Comparison of ENCODE assay signal across 11 mouse cellular contexts in the genomic region with DNA sequence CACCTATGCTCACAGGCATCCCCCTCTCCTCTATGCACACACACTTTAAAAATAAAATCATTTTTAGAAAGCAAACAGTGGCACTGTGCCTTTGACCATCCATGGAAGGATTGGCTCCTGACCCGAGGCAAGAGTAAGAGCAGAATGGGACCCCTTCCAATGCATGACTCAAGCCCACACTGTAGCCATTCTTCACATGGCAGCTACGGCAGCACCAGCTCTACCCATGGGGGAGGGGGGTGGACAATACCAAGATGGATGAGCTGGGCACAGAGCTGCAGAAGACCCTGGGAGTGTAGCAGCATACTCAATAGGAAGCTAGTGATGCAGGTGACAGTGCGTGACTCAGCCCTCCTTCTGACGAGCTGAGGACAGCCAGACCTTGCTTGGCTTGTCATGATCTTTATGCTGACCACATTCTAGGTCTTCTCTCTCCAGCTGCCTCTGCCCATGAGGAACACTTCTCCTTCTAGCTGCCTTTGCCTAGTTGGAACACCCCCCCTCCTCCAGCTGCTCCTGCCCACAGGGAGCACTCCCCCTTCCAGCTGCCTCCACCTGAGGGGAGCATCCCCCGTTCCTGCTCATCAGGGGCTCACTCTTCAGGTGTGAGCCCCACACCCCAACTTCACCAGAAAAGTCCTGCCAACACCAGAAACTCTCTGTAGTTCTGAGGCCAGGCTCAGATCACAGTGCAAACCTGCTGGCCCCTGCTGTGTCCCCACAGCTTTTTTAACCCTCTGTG. TPM values are rescaled to one million over a fixed set of nuclear protein-coding genes. Genes with fewer than 3 reads are reported as not detected.
DNase-seq lines count a peak whose midpoint lies in the region; ATAC-seq and TF ChIP-seq lines count a peak whose summit lies in the region.
"Had no signal": no experiment of that assay in that cellular context is flagged by ENCODE, and none has a peak within 500 bp of the region (broad histone marks: within the 10 kb centered on the region; RNA-seq: fewer than 3 reads in every experiment).

No protein-coding gene starts in this region.

- H3K4me1 ChIP-seq in cerebellum, adult 2 months (ENCODE audit: control insufficient read depth, insufficient read depth, low read length) = peaks cover 29% of the 10 kb centered on the region
- H3K4me1 ChIP-seq in embryonic facial prominence, embryonic 14.5 days (ENCODE audit: control insufficient read depth, insufficient read depth, low read length) = peaks cover 42% of the 10 kb centered on the region
- peaks cover 57% of the 10 kb centered on the region for H3K4me1 ChIP-seq in limb, embryonic 15.5 days
- no peaks in the 10 kb centered on the region for H3K4me1 ChIP-seq in liver, postnatal 0 days (ENCODE audit: insufficient read depth)

- no peak for TF ChIP-seq CTCF in cerebellum, adult 2 months (IDR thresholded peaks at IDR 0.05; ENCODE audit: borderline replicate concordance, insufficient read depth, low read depth, low read length)
- TF ChIP-seq CTCF in liver, postnatal 0 days (IDR thresholded peaks at IDR 0.05; ENCODE audit: low read depth) = no peak

- no peak for TF ChIP-seq EP300 in liver, postnatal 0 days (IDR thresholded peaks at IDR 0.05; ENCODE audit: low read depth)

- no peak overlapping the region for H3K27ac ChIP-seq in cerebellum, adult 2 months (ENCODE audit: insufficient read depth, low read length)
- peak overlapping the region; percentile 53 for H3K27ac ChIP-seq in embryonic facial prominence, embryonic 14.5 days (replicated peaks; ENCODE audit: low read depth, low read length)
- peak overlapping the region; percentile 81 for H3K27ac ChIP-seq in limb, embryonic 15.5 days
- no peak overlapping the region for H3K27ac ChIP-seq in liver, postnatal 0 days (ENCODE audit: low read depth)

- H3K36me3 ChIP-seq in embryonic facial prominence, embryonic 14.5 days (ENCODE audit: control insufficient read depth, insufficient read depth, low read length) = no peaks in the 10 kb centered on the region
- no peaks in the 10 kb centered on the region for H3K36me3 ChIP-seq in limb, embryonic 15.5 days
- H3K36me3 ChIP-seq in liver, postnatal 0 days (replicated peaks; ENCODE audit: insufficient read depth, low read length) = no peaks in the 10 kb centered on the region

- no peak overlapping the region for H3K4me2 ChIP-seq in embryonic facial prominence, embryonic 14.5 days (ENCODE audit: low read depth, low read length)
- H3K4me2 ChIP-seq in limb, embryonic 15.5 days = no peak overlapping the region
- no peak overlapping the region for H3K4me2 ChIP-seq in liver, postnatal 0 days (ENCODE audit: low read depth, low read length)

- H3K27me3 ChIP-seq in cerebellum, adult 2 months (ENCODE audit: control insufficient read depth, insufficient read depth, low read length) = no peaks in the 10 kb centered on the region
- no peaks in the 10 kb centered on the region for H3K27me3 ChIP-seq in embryonic facial prominence, embryonic 14.5 days (replicated peaks; ENCODE audit: control insufficient read depth, insufficient read depth, low read length)
- H3K27me3 ChIP-seq in limb, embryonic 15.5 days = no peaks in the 10 kb centered on the region
- H3K27me3 ChIP-seq in liver, postnatal 0 days (ENCODE audit: insufficient read depth, low read length) = no peaks in the 10 kb centered on the region

- peak; percentile 23 to 49 for DNase-seq in cerebellum, adult 2 months
- no peak for DNase-seq in cerebellum, postnatal 4 days (ENCODE audit: low spot score in 2 of 2)
- DNase-seq in left cerebral cortex, adult 8-10 months (ENCODE audit: low spot score in 2 of 2) = peak; percentile 14 to 57
- no peak for DNase-seq in left cerebral cortex, adult 11 months (ENCODE audit: low spot score)
- DNase-seq in embryonic facial prominence, embryonic 14.5 days (ENCODE audit: low spot score) = no peak
- DNase-seq in liver, postnatal 0 days = no peak
- no peak for DNase-seq in thymus, postnatal 4 days
- DNase-seq: liver; spleen, adult 18-20 months had no signal

- no peak for ATAC-seq in embryonic facial prominence, embryonic 14.5 days (ENCODE audit: low read depth)
- ATAC-seq in limb, embryonic 15.5 days (ENCODE audit: insufficient number of reproducible peaks, low FRiP score, low TSS enrichment, low read depth) = peak; percentile 16; the same call in 1 of the 2 replicates
- ATAC-seq in liver, postnatal 0 days = no peak

- WGBS in cerebellum, adult 2 months = 47% methylated on average over 5 of the region's 5 CpGs
- WGBS in embryonic facial prominence, embryonic 14.5 days = 44% methylated on average over 5 of the region's 5 CpGs
- WGBS in limb, embryonic 15.5 days = 40% methylated on average over 5 of the region's 5 CpGs
- WGBS in liver, postnatal 0 days (ENCODE audit: insufficient replicate concordance) = 54% methylated on average over 5 of the region's 5 CpGs

- H3K4me3 ChIP-seq in cerebellum, adult 2 months (replicated peaks; ENCODE audit: insufficient read depth, low read depth, low read length) = no peak overlapping the region
- H3K4me3 ChIP-seq in embryonic facial prominence, embryonic 14.5 days (ENCODE audit: low read depth, low read length) = no peak overlapping the region
- H3K4me3 ChIP-seq in limb, embryonic 15.5 days = no peak overlapping the region
- no peak overlapping the region for H3K4me3 ChIP-seq in liver, postnatal 0 days (ENCODE audit: low read depth, low read length)

- H3K9ac ChIP-seq in embryonic facial prominence, embryonic 14.5 days (ENCODE audit: low read depth, low read length) = no peak overlapping the region
- no peak overlapping the region for H3K9ac ChIP-seq in limb, embryonic 15.5 days
- no peak overlapping the region for H3K9ac ChIP-seq in liver, postnatal 0 days (replicated peaks)

- TF ChIP-seq POLR2A in cerebellum, adult 2 months (IDR thresholded peaks at IDR 0.05; ENCODE audit: borderline replicate concordance, insufficient read depth, low read length) = no peak

- no peaks in the 10 kb centered on the region for H3K9me3 ChIP-seq in embryonic facial prominence, embryonic 14.5 days (ENCODE audit: control insufficient read depth, low read length)
- no peaks in the 10 kb centered on the region for H3K9me3 ChIP-seq in limb, embryonic 15.5 days
- no peaks in the 10 kb centered on the region for H3K9me3 ChIP-seq in liver, postnatal 0 days (ENCODE audit: low read length)

RNA-seq across cellular contexts. Expression of a gene that starts 12.6 kb away (rescaled TPM):
- 11.3 and 13.6 TPM in 2 replicates for polyA plus RNA-seq in cerebellum, adult 2 months (2012; rRNA removed)
- total RNA-seq in left cerebral cortex, adult 8-10 months (2022) = under 1 TPM in 1 of 4 experiments, not detected in 3; 0.68 TPM
- not detected in 2 replicates for polyA plus RNA-seq in embryonic facial prominence, embryonic 14.5 days (2014; fragmentation: Nextera tagmentation; extraction: Ambion mirVana)
- polyA plus RNA-seq in limb, embryonic 15.5 days (2015; fragmentation: Nextera tagmentation; extraction: Ambion mirVana) = 0.48 and 0.82 TPM in 2 replicates
- polyA plus RNA-seq in liver, postnatal 0 days (2015; fragmentation: Nextera tagmentation; extraction: Ambion mirVana) = not detected in 2 replicates
- polyA plus RNA-seq: neural tube, embryonic 11.5 days had no signal

Comparison
In these comparisons a context has a peak if more than half of its experiments do, and no peak if none do; other contexts are left out.
1. DNase-seq: peak in cerebellum, adult 2 months (2 of 2) and left cerebral cortex, adult 8-10 months (2 of 2); none in cerebellum, postnatal 4 days (0 of 2), left cerebral cortex, adult 11 months (single experiment), embryonic facial prominence, embryonic 14.5 days (single experiment), liver, postnatal 0 days (single experiment) and thymus, postnatal 4 days (single experiment).
2. H3K27ac ChIP-seq: peak in embryonic facial prominence, embryonic 14.5 days (single experiment) and limb, embryonic 15.5 days (single experiment); none in cerebellum, adult 2 months (single experiment) and liver, postnatal 0 days (single experiment).